Mouse (Mus musculus): Measurements from ENCODE around the gene Mepce. TPM values are rescaled to one million over a fixed set of nuclear protein-coding genes. Genes with fewer than 3 reads are reported as not detected.

Mepce gene
- total and polyA plus RNA-seq, 3 experiments = 58.7 to 74.2 TPM; not detected in 1

DNA sequence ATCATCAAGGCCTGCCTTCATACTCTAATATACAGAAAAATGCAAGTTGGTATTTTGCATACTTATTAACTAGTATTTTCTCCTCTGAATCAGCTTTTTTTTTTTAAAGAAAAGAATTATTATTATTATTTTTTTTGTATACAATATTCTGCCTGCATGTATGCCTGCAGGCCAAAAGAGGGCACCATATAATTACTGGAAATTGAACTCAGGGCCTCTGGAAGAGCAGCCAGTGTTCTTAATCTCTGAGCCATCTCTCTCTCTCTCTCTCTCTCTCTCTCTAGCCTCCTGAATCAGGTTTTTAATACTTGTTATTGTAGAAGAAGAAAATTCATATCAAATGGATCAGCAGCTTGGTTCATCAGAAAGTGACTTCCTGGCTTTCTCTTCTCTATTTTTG lies 4.1 kb upstream of the Mepce start:
- no peak overlapping the region for H3K4me3 ChIP-seq (ENCODE audit: control insufficient read depth in 1 of 2, insufficient read depth in 1 of 2, low read depth in 2 of 2, low read length in 2 of 2)
- no peak overlapping the region for H3K9ac ChIP-seq (ENCODE audit: control insufficient read depth, low read depth, low read length, poor library complexity, severe bottlenecking)
- H3K27me3 ChIP-seq (ENCODE audit: control insufficient read depth in 1 of 2, insufficient read depth in 2 of 2, low read length in 2 of 2) = no peaks in the 10 kb centered on the region
- H3K79me2 ChIP-seq (ENCODE audit: control insufficient read depth, insufficient read depth, low read length, poor library complexity) = no peaks in the 10 kb centered on the region
- DNase-seq (ENCODE audit: low read depth, low spot score) = peak; percentile 62
- no peak overlapping the region for H3K27ac ChIP-seq (ENCODE audit: control insufficient read depth, low read depth, low read length)
- H3K4me1 ChIP-seq (ENCODE audit: control insufficient read depth in 1 of 2, insufficient read depth in 2 of 2, low read length in 2 of 2) = peaks cover 0 to 8% of the 10 kb centered on the region in 2 experiments; a peak in 1 of 4 replicates
- no peaks in the 10 kb centered on the region for H3K9me3 ChIP-seq (replicated peaks; ENCODE audit: insufficient read depth, low read length)
- H3K36me3 ChIP-seq (ENCODE audit: control insufficient read depth in 1 of 2, insufficient read depth in 2 of 2, low read length in 2 of 2) = no peaks in the 10 kb centered on the region
- TF ChIP-seq CHD2 (IDR thresholded peaks at IDR 0.05; ENCODE audit: low read length) (no peak), ZNF384 (IDR thresholded peaks at IDR 0.05; ENCODE audit: low read depth, low read length) (peak; percentile 90), RAD21 (IDR thresholded peaks at IDR 0.05; ENCODE audit: low read depth, low read length) (peak; percentile 92), CTCF (IDR thresholded peaks at IDR 0.05 in 2 of 3, conservative IDR thresholded peaks at IDR 0.05 in 1 of 3; ENCODE audit: control insufficient read depth in 1 of 3, insufficient read depth in 1 of 3, low read depth in 2 of 3, low read length in 3 of 3, poor library complexity in 1 of 3, severe bottlenecking in 1 of 3) (peak; percentile 26 to 74 (median 30); a peak in 4 of 6 replicates), ZC3H11A (IDR thresholded peaks at IDR 0.05; ENCODE audit: low read depth, low read length) (peak; percentile 89), JUND (IDR thresholded peaks at IDR 0.05; ENCODE audit: low read depth, low read length) (peak; percentile 85; the same call in 1 of the 2 replicates), MAX (IDR thresholded peaks at IDR 0.05; ENCODE audit: low read length) (no peak), SMC3 (IDR thresholded peaks at IDR 0.05; ENCODE audit: low read depth, low read length) (peak; percentile 83), GATA1 (IDR thresholded peaks at IDR 0.05; ENCODE audit: low read depth, low read length) (peak; percentile 65; the same call in 1 of the 2 replicates)

DNA sequence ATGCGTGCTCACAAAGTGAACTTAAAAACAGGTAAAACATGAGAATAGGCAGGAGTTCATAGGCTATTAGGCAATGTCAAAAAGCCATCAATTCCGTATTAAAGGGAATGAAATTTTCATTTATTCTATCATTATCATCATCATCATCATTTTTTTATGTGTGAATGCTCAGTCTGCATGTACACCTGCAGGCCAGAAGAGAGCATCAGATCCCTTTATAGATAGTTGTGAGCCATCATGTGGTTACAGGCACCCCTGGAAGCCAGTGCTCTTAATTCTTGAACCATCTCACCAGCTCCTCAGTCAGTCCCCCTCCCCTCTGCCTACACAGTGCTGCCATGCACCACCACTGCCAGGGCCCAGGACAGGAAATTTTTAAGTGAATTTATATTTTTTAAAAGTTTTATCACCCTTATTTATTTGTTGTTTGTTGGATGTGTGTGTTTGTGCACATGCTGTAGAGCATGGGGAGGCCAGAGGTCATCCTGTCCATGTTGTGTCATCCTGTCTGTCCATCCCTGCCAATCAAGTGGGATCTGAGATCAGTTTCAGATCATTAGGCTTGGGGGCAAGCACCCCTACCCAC lies 1.6 kb upstream of the Mepce start:
- TF ChIP-seq BHLHE40 (IDR thresholded peaks at IDR 0.05; ENCODE audit: borderline replicate concordance, low read depth, low read length) (no peak), KAT2A (conservative IDR thresholded peaks at IDR 0.05; ENCODE audit: low read depth, low read length) (no peak), ETS1 (IDR thresholded peaks at IDR 0.05; ENCODE audit: low read depth, low read length) (no peak), ZNF384 (IDR thresholded peaks at IDR 0.05; ENCODE audit: low read depth, low read length) (no peak), GATA1 (IDR thresholded peaks at IDR 0.05; ENCODE audit: low read depth, low read length) (no peak), SMC3 (IDR thresholded peaks at IDR 0.05; ENCODE audit: low read depth, low read length) (peak; percentile 13; the same call in 1 of the 2 replicates), RAD21 (IDR thresholded peaks at IDR 0.05; ENCODE audit: low read depth, low read length) (peak; percentile 2), GABPA (IDR thresholded peaks at IDR 0.05; ENCODE audit: low read depth, low read length) (no peak), CHD1 (IDR thresholded peaks at IDR 0.05; ENCODE audit: low read depth, low read length) (no peak), NRF1 (IDR thresholded peaks at IDR 0.05; ENCODE audit: insufficient read depth, low read depth, low read length, poor library complexity, severe bottlenecking) (no peak)
- Histone ChIP-seq H3K79me2 (ENCODE audit: control insufficient read depth, insufficient read depth, low read length, poor library complexity) (peaks cover 22% of the 10 kb centered on the region), H3K9me3 (replicated peaks; ENCODE audit: insufficient read depth, low read length) (no peaks in the 10 kb centered on the region), H3K27ac (ENCODE audit: control insufficient read depth, low read depth, low read length) (no peak overlapping the region), H3K9ac (ENCODE audit: control insufficient read depth, low read depth, low read length, poor library complexity, severe bottlenecking) (no peak overlapping the region), H3K36me3 (ENCODE audit: control insufficient read depth in 1 of 2, insufficient read depth in 2 of 2, low read length in 2 of 2) (peaks cover 0 to 8% of the 10 kb centered on the region in 2 experiments; a peak in 2 of 4 replicates), H3K4me1 (ENCODE audit: control insufficient read depth in 1 of 2, insufficient read depth in 2 of 2, low read length in 2 of 2) (peaks cover 0 to 17% of the 10 kb centered on the region in 2 experiments; a peak in 2 of 4 replicates), H3K4me3 (ENCODE audit: control insufficient read depth in 1 of 2, insufficient read depth in 1 of 2, low read depth in 2 of 2, low read length in 2 of 2) (no peak overlapping the region), H3K27me3 (ENCODE audit: control insufficient read depth in 1 of 2, insufficient read depth in 2 of 2, low read length in 2 of 2) (no peaks in the 10 kb centered on the region)
- DNase-seq (ENCODE audit: low read depth, low spot score) = no peak

Measured in MEL (cell line).